Mouse (Mus musculus): ENCODE data around the gene Hmmr.

Gene Hmmr

GRCm38 (mm10) chr11:40694311-40695087 is 38.7 kb downstream of the Hmmr start:
- DNase-seq = peak; percentile 71 to 82

GRCm38 (mm10) chr11:40693366-40693951 is 39.8 kb downstream of the Hmmr start:
- peak; percentile 86 to 90 for DNase-seq

DNA sequence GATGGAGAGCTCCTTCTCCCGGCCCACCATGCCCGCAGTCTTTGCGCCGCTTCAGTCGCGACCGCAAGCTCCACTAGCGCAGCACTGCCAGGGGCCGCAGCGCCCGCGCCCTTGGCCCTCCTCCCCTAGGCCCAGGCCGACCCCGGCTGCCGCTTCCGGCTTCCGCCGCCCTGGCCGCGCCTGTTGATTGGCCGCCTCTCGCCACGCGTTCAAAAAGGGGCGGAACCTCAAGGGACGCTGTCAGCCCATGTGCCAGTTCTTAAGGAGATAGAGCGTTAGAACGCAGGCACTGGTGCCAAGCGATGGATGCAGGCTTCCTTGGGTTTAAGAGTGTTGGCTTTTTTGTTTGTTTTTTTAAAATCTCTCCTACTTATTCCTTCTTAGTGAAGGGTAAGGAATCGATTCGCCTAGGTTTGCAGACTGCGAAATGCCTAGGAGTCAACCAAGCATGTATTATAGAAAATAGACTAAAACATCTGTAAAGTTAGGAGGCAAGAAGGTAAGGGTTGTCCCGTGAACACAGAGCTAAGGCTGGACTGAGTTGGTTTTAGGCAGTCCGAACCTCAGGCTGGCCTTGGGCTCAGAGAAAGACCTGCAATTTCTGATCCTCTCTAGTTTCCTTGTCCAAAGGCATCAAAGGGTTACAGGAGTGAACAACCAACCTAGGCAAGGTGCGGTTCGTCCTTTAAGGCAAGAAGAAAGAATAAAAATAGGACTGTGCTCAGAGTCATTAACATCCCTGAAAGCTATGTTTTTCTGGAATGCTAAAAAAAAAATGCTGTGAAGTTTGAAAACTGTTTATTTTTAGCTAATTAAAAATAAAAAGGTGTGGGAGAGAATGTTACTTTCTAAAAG is 40.5 kb downstream of the Hmmr start:
- DNase-seq = peak; percentile 94 to 96

DNA sequence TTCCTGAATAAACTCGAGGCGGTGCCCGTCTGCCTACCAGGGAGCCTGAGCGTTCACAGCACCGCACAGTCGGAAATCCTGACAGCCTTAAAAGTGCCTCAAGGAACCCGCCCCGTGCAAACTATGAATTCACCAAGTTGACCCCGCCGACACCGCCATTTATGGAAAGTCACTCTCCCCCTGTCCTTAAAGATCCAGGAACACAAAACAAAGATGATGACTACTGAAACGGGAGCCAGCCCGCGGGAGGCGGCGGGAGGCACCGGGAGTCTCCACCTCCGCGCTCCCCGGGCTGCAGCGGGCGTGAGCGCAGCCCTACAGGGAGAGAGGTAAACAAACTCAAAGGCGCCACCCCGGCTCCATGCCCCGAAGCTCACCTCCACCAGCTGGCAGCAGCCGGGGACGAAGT is 41.1 kb downstream of the Hmmr start:
- DNase-seq = no peak

- DNase-seq = no peak
These were observed 42.6 kb downstream of the Hmmr start for GRCm38 (mm10) chr11:40690444-40691127.

GRCm38 (mm10) chr11:40683295-40683694 is 49.9 kb downstream of the Hmmr start:
- DNase-seq = no peak

DNA sequence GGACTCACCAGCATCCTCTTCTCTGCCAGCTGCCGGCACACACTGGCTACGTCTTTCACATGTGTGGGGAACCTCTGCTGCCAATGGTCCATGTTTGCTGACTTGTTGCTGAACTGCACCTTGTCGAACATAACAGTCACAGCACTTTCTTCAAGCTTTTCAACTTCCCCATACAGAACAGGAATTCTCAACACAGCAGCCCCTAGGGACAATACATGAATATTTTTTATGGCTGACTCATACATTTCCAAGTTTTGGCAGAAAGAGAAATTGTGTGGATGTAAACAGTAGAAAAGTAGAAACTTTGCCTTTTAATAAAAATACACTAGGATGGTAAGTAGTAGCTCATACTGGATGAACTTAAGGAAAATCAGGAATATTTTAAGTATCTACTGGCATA is 50.8 kb downstream of the Hmmr start:
- DNase-seq = no peak

DNA sequence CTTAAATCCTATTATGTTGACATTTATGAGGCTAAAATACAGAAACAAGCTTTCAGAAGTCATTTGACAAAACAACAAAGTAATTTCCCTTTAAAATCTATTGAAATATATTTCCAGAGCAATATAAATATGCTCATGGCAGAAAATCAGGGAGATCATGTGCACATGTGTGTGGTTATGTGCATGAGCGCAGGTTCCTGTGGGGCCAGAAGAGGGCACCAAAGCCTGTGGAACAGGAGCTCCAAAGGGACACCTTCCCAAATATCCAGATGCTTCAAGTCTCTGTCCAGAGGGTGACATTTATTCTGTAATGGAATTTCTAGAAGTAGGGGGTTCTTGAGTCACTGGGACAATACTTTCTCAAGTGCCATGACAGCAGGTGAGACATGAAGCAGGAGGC is 56.1 kb downstream of the Hmmr start:
- peak; percentile 39 for DNase-seq

DNA sequence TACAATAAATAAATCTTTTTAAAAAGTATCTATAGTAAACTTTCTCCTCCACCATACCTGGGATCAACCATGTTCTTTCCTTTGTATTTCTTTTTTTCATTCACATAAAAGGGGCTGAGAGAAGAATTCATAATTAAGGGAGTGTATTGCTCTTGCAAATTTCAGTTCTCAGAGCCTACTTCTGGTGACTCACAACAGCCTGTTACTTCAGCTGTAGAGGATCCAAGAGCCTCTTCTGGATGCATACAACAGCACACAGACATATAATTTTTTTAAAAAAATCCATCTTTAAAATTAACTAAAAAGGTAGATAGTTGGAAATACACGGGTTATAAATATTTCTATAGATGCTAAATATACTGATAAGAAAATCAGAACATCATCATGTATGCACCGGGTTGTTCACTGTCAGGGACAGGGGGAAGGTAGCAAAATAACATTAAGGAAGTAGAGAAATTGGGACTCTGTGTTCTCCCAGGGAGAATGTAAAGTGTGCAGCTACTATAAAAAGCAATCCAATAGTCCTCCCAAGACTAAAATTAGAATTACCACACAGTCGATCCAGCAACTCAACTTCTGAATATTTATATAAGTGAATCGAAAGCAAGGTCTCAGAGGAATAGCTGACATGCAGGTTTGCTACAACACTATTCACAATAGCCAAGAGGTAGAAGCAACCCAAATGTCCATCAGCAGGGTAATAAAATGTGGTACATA is 58.0 kb downstream of the Hmmr start:
- DNase-seq = no peak

Measured in kidney, postnatal 4 days (tissue).